Mouse (Mus musculus): ENCODE results near the gene Unc45a. TPM values are rescaled to one million over a fixed set of nuclear protein-coding genes. Genes with fewer than 3 reads are reported as not detected.

The Unc45a gene
- polyA plus RNA-seq, 1 experiment from 2014 or later, result 61.2 TPM

DNA sequence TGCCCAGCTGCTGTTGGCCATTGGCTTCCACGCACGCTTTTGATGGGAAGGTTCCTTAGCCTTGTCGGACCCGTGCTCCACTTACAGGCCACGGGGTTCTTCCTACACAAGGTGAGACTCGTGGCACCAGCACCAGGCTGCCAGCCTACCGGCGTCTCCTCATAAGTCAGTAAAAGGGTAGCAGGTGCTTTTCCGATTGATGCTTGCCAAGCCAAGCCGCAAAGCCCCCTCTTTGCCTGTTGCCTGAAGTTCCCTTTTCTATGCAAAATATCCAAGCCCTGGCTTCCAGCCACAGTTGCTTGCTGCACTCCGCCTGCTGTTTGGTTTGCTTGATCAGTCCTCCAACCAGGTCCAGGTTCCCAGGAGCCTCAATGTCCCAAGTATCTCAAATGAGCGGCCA, 33.0 kb upstream of the Unc45a start:
- H3K36me3 ChIP-seq, result no peaks in the 10 kb centered on the region
- H3K4me3 ChIP-seq, result no peak overlapping the region
- no peak overlapping the region for H3K27ac ChIP-seq (replicated peaks)
- no peaks in the 10 kb centered on the region for H3K9me3 ChIP-seq
- 72% methylated on average over 12 of the region's 12 CpGs for WGBS
- no peak overlapping the region for H3K4me2 ChIP-seq
- H3K9ac ChIP-seq, result no peak overlapping the region
- peaks cover 21% of the 10 kb centered on the region for H3K4me1 ChIP-seq (replicated peaks)
- H3K27me3 ChIP-seq, result no peaks in the 10 kb centered on the region
- no peak for ATAC-seq (ENCODE audit: low FRiP score, low read depth)

GRCm38 (mm10) chr7:80373352-80373751, 32.5 kb upstream of the Unc45a start:
- peaks cover 21% of the 10 kb centered on the region for H3K4me1 ChIP-seq (replicated peaks)
- 83% methylated on average over 4 of the region's 4 CpGs for WGBS

GRCm38 (mm10) chr7:80372667-80373066, 31.9 kb upstream of the Unc45a start:
- H3K9ac ChIP-seq, result no peak overlapping the region
- no peaks in the 10 kb centered on the region for H3K27me3 ChIP-seq
- no peaks in the 10 kb centered on the region for H3K9me3 ChIP-seq
- peaks cover 21% of the 10 kb centered on the region for H3K4me1 ChIP-seq (replicated peaks)
- H3K27ac ChIP-seq (replicated peaks), result no peak overlapping the region
- H3K4me2 ChIP-seq, result no peak overlapping the region
- ATAC-seq (ENCODE audit: low FRiP score, low read depth), result no peak
- H3K36me3 ChIP-seq, result no peaks in the 10 kb centered on the region
- WGBS, result 62% methylated on average over 2 of the region's 2 CpGs
- H3K4me3 ChIP-seq, result no peak overlapping the region

More at GRCm38 (mm10) chr7:80373352-80373751, 32.5 kb upstream of the Unc45a start:
- Histone ChIP-seq H3K4me3 (no peak overlapping the region), H3K36me3 (no peaks in the 10 kb centered on the region), H3K27ac (replicated peaks) (no peak overlapping the region), H3K9me3 (no peaks in the 10 kb centered on the region), H3K27me3 (no peaks in the 10 kb centered on the region), H3K4me2 (no peak overlapping the region), H3K9ac (no peak overlapping the region)
- ATAC-seq (ENCODE audit: low FRiP score, low read depth), result no peak

- ATAC-seq (ENCODE audit: low FRiP score, low read depth), result no peak
- Histone ChIP-seq H3K4me1 (replicated peaks) (peaks cover 21% of the 10 kb centered on the region), H3K4me2 (no peak overlapping the region), H3K27ac (replicated peaks) (no peak overlapping the region), H3K27me3 (no peaks in the 10 kb centered on the region), H3K9ac (no peak overlapping the region), H3K9me3 (no peaks in the 10 kb centered on the region), H3K4me3 (no peak overlapping the region), H3K36me3 (0 out of 2 replicates have a peak, but pooled peaks cover 1% of the 10 kb centered on the region)
- whole genome bisulfite sequencing, result 93% methylated on average over 3 of the region's 3 CpGs
These were observed 31.4 kb upstream of the Unc45a start for GRCm38 (mm10) chr7:80372166-80372565.

- H3K27me3 ChIP-seq, result no peaks in the 10 kb centered on the region
- H3K9ac ChIP-seq, result peak within 1 kb of the TSS; percentile 71
- under 1% methylated on average over 58 of the region's 86 CpGs for WGBS
- peak within 1 kb of the TSS; percentile 83 for H3K27ac ChIP-seq (replicated peaks)
- H3K4me3 ChIP-seq, result peak within 1 kb of the TSS; percentile 63
- no peaks in the 10 kb centered on the region for H3K9me3 ChIP-seq
- H3K4me1 ChIP-seq (replicated peaks), result peaks cover 18% of the 10 kb centered on the region
- ATAC-seq (ENCODE audit: low FRiP score, low read depth), result peak; percentile 80
- H3K36me3 ChIP-seq, result peaks cover 11% of the 10 kb centered on the region; the same call in 1 of the 2 replicates
- H3K4me2 ChIP-seq, result peak within 1 kb of the TSS; percentile 56
These were observed 30.4 kb upstream of the Unc45a start, which contains the start of gene Man2a2 for GRCm38 (mm10) chr7:80371041-80371751. Gene Man2a2, minus strand, starts transcription at chr7:80371375.

- H3K4me3 ChIP-seq, result peak overlapping the region; percentile 63
- peak overlapping the region; percentile 56 for H3K4me2 ChIP-seq
- H3K36me3 ChIP-seq, result peaks cover 17% of the 10 kb centered on the region; the same call in 1 of the 2 replicates
- H3K27ac ChIP-seq (replicated peaks), result peak overlapping the region; percentile 83
- H3K9ac ChIP-seq, result peak overlapping the region; percentile 71
- no peaks in the 10 kb centered on the region for H3K9me3 ChIP-seq
- ATAC-seq (ENCODE audit: low FRiP score, low read depth), result peak; percentile 61
- H3K27me3 ChIP-seq, result no peaks in the 10 kb centered on the region
- H3K4me1 ChIP-seq (replicated peaks), result peaks cover 14% of the 10 kb centered on the region
- WGBS, result 1% methylated on average over 31 of the region's 31 CpGs
These were observed 29.8 kb upstream of the Unc45a start for GRCm38 (mm10) chr7:80370649-80371040.

DNA sequence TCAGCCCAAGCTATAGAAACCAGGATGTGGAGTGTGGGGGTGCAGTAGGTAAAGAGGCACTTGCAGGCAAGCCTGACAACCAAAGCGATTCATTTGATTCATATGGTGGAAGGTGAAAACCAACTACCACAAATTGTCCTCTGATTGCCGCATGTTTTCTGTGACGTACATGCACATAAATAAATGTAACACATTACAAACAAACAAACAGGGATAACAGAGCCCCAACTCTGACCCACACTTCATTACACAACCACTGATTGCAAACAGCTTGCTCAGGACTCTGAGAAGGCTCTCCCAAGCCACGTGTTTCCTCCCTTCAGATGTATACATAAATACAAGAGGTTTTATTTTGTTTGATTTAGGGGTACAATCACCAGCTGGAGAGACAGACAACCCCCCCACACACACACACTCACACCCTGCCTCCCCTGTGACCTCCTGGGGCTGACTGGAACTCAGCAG, 29.2 kb upstream of the Unc45a start:
- no peak for ATAC-seq (ENCODE audit: low FRiP score, low read depth)
- Histone ChIP-seq H3K4me1 (replicated peaks) (peaks cover 14% of the 10 kb centered on the region), H3K9ac (peak overlapping the region; percentile 71), H3K36me3 (peaks cover 18% of the 10 kb centered on the region), H3K4me2 (peak overlapping the region; percentile 56), H3K4me3 (peak overlapping the region; percentile 63), H3K9me3 (no peaks in the 10 kb centered on the region), H3K27ac (replicated peaks) (peak overlapping the region; percentile 83), H3K27me3 (no peaks in the 10 kb centered on the region)
- WGBS, result 41% methylated on average over 4 of the region's 4 CpGs

GRCm38 (mm10) chr7:80369461-80369860, 28.7 kb upstream of the Unc45a start:
- H3K27ac ChIP-seq (replicated peaks), result no peak overlapping the region
- peaks cover 14% of the 10 kb centered on the region for H3K4me1 ChIP-seq (replicated peaks)
- H3K9me3 ChIP-seq, result no peaks in the 10 kb centered on the region
- peak overlapping the region; percentile 56 for H3K4me2 ChIP-seq
- H3K9ac ChIP-seq, result peak overlapping the region; percentile 71; the same call in 1 of the 2 replicates
- ATAC-seq (ENCODE audit: low FRiP score, low read depth), result 0 out of 2 replicates have a peak, but pooled peaks have one; percentile 9
- peak overlapping the region; percentile 63 for H3K4me3 ChIP-seq
- H3K27me3 ChIP-seq, result no peaks in the 10 kb centered on the region
- WGBS, result 69% methylated on average over 5 of the region's 5 CpGs
- H3K36me3 ChIP-seq, result peaks cover 23% of the 10 kb centered on the region

GRCm38 (mm10) chr7:80368635-80369421, 28.0 kb upstream of the Unc45a start:
- no peak overlapping the region for H3K9ac ChIP-seq
- H3K9me3 ChIP-seq, result no peaks in the 10 kb centered on the region
- no peaks in the 10 kb centered on the region for H3K27me3 ChIP-seq
- H3K4me3 ChIP-seq, result peak overlapping the region; percentile 63
- H3K36me3 ChIP-seq, result peaks cover 30% of the 10 kb centered on the region
- H3K4me1 ChIP-seq (replicated peaks), result peaks cover 14% of the 10 kb centered on the region
- no peak for ATAC-seq (ENCODE audit: low FRiP score, low read depth)
- WGBS, result 82% methylated on average over 20 of the region's 20 CpGs
- H3K4me2 ChIP-seq, result peak overlapping the region; percentile 56
- no peak overlapping the region for H3K27ac ChIP-seq (replicated peaks)

- Histone ChIP-seq H3K36me3 (peaks cover 38% of the 10 kb centered on the region), H3K4me1 (replicated peaks) (peaks cover 14% of the 10 kb centered on the region), H3K9me3 (no peaks in the 10 kb centered on the region), H3K9ac (no peak overlapping the region), H3K27me3 (no peaks in the 10 kb centered on the region), H3K27ac (replicated peaks) (no peak overlapping the region), H3K4me2 (no peak overlapping the region), H3K4me3 (no peak overlapping the region)
- 86% methylated on average over 9 of the region's 9 CpGs for WGBS
- no peak for ATAC-seq (ENCODE audit: low FRiP score, low read depth)
These were observed 27.2 kb upstream of the Unc45a start for GRCm38 (mm10) chr7:80368009-80368408.

- H3K27ac ChIP-seq (replicated peaks), result no peak overlapping the region
- H3K27me3 ChIP-seq, result no peaks in the 10 kb centered on the region
- no peak overlapping the region for H3K4me2 ChIP-seq
- H3K9ac ChIP-seq, result no peak overlapping the region
- WGBS, result 96% methylated on average over 7 of the region's 7 CpGs
- H3K4me3 ChIP-seq, result no peak overlapping the region
- H3K9me3 ChIP-seq, result no peaks in the 10 kb centered on the region
- peaks cover 14% of the 10 kb centered on the region for H3K4me1 ChIP-seq (replicated peaks)
- H3K36me3 ChIP-seq, result peaks cover 46% of the 10 kb centered on the region
- no peak for ATAC-seq (ENCODE audit: low FRiP score, low read depth)
These were observed 26.4 kb upstream of the Unc45a start for GRCm38 (mm10) chr7:80367232-80367631.

DNA sequence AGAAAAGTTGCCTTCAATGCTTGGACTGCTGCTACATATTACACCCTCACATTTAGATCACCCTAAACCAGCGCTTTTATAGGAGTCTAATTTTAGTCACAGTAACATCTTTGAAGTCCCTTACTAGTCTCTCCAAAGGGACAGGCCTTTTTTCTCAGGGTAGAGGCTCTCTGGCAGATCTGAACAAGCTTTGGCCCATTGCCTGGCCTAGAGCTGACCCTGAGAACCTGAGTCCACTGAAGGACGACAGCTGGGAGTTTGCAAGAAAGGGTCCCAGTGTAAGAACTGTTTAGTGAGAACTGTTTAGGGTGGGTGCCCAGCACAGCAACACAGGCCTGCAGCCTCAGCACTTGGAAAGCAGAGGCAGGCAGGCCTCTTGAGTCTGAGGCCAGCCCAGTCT, 25.0 kb upstream of the Unc45a start:
- Histone ChIP-seq H3K9ac (no peak overlapping the region), H3K36me3 (peaks cover 55% of the 10 kb centered on the region), H3K27ac (replicated peaks) (no peak overlapping the region), H3K27me3 (no peaks in the 10 kb centered on the region), H3K4me3 (no peak overlapping the region), H3K9me3 (no peaks in the 10 kb centered on the region), H3K4me1 (replicated peaks) (peaks cover 14% of the 10 kb centered on the region), H3K4me2 (no peak overlapping the region)
- no peak for ATAC-seq (ENCODE audit: low FRiP score, low read depth)
- WGBS, result 83% methylated on average over 2 of the region's 2 CpGs
